Mouse (Mus musculus): ENCODE data around the gene Exoc1. TPM values are rescaled to one million over a fixed set of nuclear protein-coding genes. Genes with fewer than 3 reads are reported as not detected.

The Exoc1 gene
- 33.0 and 33.3 TPM in 2 replicates for polyA plus RNA-seq (2015; fragmentation: Nextera tagmentation; extraction: Ambion mirVana)

GRCm38 (mm10) chr5:76529040-76529703, at the start of gene Exoc1:
TSS of gene Exoc1 (plus strand) at chr5:76529311.
- Histone ChIP-seq H3K9me3 (replicated peaks) (no peaks in the 10 kb centered on the region), H3K4me1 (peaks cover 12% of the 10 kb centered on the region), H3K9ac (peak within 1 kb of the TSS; percentile 76), H3K27me3 (no peaks in the 10 kb centered on the region), H3K36me3 (peaks cover 13% of the 10 kb centered on the region), H3K4me2 (peak within 1 kb of the TSS; percentile 80), H3K27ac (peak within 1 kb of the TSS; percentile 94), H3K4me3 (replicated peaks) (peak within 1 kb of the TSS; percentile 91)
- peak; percentile 100 for ATAC-seq (replicated peaks; ENCODE audit: low FRiP score)
- WGBS = under 1% methylated on average over 39 of the region's 39 CpGs

GRCm38 (mm10) chr5:76483811-76484210, 45.3 kb upstream of the Exoc1 start, which contains the start of gene Gm7271:
TSS of gene Gm7271 (plus strand) at chr5:76484040.
- Histone ChIP-seq H3K4me1 (no peaks in the 10 kb centered on the region), H3K36me3 (no peaks in the 10 kb centered on the region), H3K4me2 (no peak within 1 kb of the TSS), H3K9ac (no peak within 1 kb of the TSS), H3K27me3 (0 out of 2 replicates have a peak, but pooled peaks cover 4% of the 10 kb centered on the region), H3K4me3 (replicated peaks) (no peak within 1 kb of the TSS), H3K9me3 (replicated peaks) (no peaks in the 10 kb centered on the region), H3K27ac (no peak within 1 kb of the TSS)
- ATAC-seq (replicated peaks; ENCODE audit: low FRiP score) = no peak
- 66% methylated on average over 5 of the region's 5 CpGs for WGBS

- no peaks in the 10 kb centered on the region for H3K36me3 ChIP-seq
Measured at GRCm38 (mm10) chr5:76495126-76495525, 34.0 kb upstream of the Exoc1 start.

GRCm38 (mm10) chr5:76522446-76522845, 6.7 kb upstream of the Exoc1 start:
- ATAC-seq (replicated peaks; ENCODE audit: low FRiP score) = no peak
- Histone ChIP-seq H3K9ac (no peak overlapping the region), H3K4me3 (replicated peaks) (no peak overlapping the region), H3K36me3 (no peaks in the 10 kb centered on the region), H3K27me3 (no peaks in the 10 kb centered on the region), H3K9me3 (replicated peaks) (no peaks in the 10 kb centered on the region), H3K4me2 (no peak overlapping the region), H3K27ac (no peak overlapping the region), H3K4me1 (no peaks in the 10 kb centered on the region)
- 79% methylated on average over 1 of the region's 1 CpGs for WGBS

More at GRCm38 (mm10) chr5:76495126-76495525, 34.0 kb upstream of the Exoc1 start:
- ATAC-seq (replicated peaks; ENCODE audit: low FRiP score) = no peak
- H3K27ac ChIP-seq = no peak overlapping the region
- no peaks in the 10 kb centered on the region for H3K27me3 ChIP-seq
- no peaks in the 10 kb centered on the region for H3K9me3 ChIP-seq (replicated peaks)
- H3K4me3 ChIP-seq (replicated peaks) = no peak overlapping the region
- WGBS = 74% methylated on average over 13 of the region's 13 CpGs
- H3K9ac ChIP-seq = no peak overlapping the region
- H3K4me2 ChIP-seq = no peak overlapping the region
- no peaks in the 10 kb centered on the region for H3K4me1 ChIP-seq

- no peak overlapping the region for H3K9ac ChIP-seq
- no peak overlapping the region for H3K27ac ChIP-seq
- H3K9me3 ChIP-seq (replicated peaks) = no peaks in the 10 kb centered on the region
- no peak for ATAC-seq (replicated peaks; ENCODE audit: low FRiP score)
- WGBS = 69% methylated on average over 5 of the region's 5 CpGs
- H3K36me3 ChIP-seq = no peaks in the 10 kb centered on the region
- H3K4me2 ChIP-seq = no peak overlapping the region
- H3K4me1 ChIP-seq = no peaks in the 10 kb centered on the region
- no peak overlapping the region for H3K4me3 ChIP-seq (replicated peaks)
- H3K27me3 ChIP-seq = no peaks in the 10 kb centered on the region
Measured at GRCm38 (mm10) chr5:76524623-76525022, 4.5 kb upstream of the Exoc1 start.

- no peaks in the 10 kb centered on the region for H3K9me3 ChIP-seq (replicated peaks)
- no peak overlapping the region for H3K9ac ChIP-seq
- ATAC-seq (replicated peaks; ENCODE audit: low FRiP score) = no peak
- no peak overlapping the region for H3K27ac ChIP-seq
- H3K27me3 ChIP-seq = no peaks in the 10 kb centered on the region
- H3K4me2 ChIP-seq = no peak overlapping the region
- WGBS = 55% methylated on average over 4 of the region's 4 CpGs
- H3K36me3 ChIP-seq = no peaks in the 10 kb centered on the region
- H3K4me3 ChIP-seq (replicated peaks) = no peak overlapping the region
- peaks cover 4% of the 10 kb centered on the region for H3K4me1 ChIP-seq
Measured at GRCm38 (mm10) chr5:76525066-76525465, 4.0 kb upstream of the Exoc1 start.

GRCm38 (mm10) chr5:76525829-76526228, 3.3 kb upstream of the Exoc1 start:
- Histone ChIP-seq H3K4me1 (peaks cover 9% of the 10 kb centered on the region), H3K27me3 (no peaks in the 10 kb centered on the region), H3K9ac (no peak overlapping the region), H3K27ac (no peak overlapping the region), H3K4me2 (no peak overlapping the region), H3K4me3 (replicated peaks) (no peak overlapping the region), H3K9me3 (replicated peaks) (no peaks in the 10 kb centered on the region), H3K36me3 (no peaks in the 10 kb centered on the region)
- no peak for ATAC-seq (replicated peaks; ENCODE audit: low FRiP score)
- WGBS = 43% methylated on average over 2 of the region's 2 CpGs

- Histone ChIP-seq H3K27ac (peak overlapping the region; percentile 94), H3K27me3 (no peaks in the 10 kb centered on the region), H3K4me2 (peak overlapping the region; percentile 80), H3K9me3 (replicated peaks) (no peaks in the 10 kb centered on the region), H3K4me1 (peaks cover 12% of the 10 kb centered on the region), H3K9ac (peak overlapping the region; percentile 76), H3K36me3 (peaks cover 17% of the 10 kb centered on the region), H3K4me3 (replicated peaks) (peak overlapping the region; percentile 91)
- peak; percentile 34 for ATAC-seq (replicated peaks; ENCODE audit: low FRiP score)
- 8% methylated on average over 9 of the region's 9 CpGs for WGBS
Measured at GRCm38 (mm10) chr5:76529704-76530066, 574 bp downstream of the Exoc1 start.

GRCm38 (mm10) chr5:76533186-76533585, 4.1 kb downstream of the Exoc1 start:
- H3K4me1 ChIP-seq = peaks cover 12% of the 10 kb centered on the region
- H3K9ac ChIP-seq = no peak overlapping the region
- no peak for ATAC-seq (replicated peaks; ENCODE audit: low FRiP score)
- no peak overlapping the region for H3K4me2 ChIP-seq
- H3K36me3 ChIP-seq = peaks cover 47% of the 10 kb centered on the region
- no peaks in the 10 kb centered on the region for H3K27me3 ChIP-seq
- WGBS = 84% methylated on average over 6 of the region's 6 CpGs
- no peak overlapping the region for H3K4me3 ChIP-seq (replicated peaks)
- H3K9me3 ChIP-seq (replicated peaks) = no peaks in the 10 kb centered on the region
- H3K27ac ChIP-seq = no peak overlapping the region

GRCm38 (mm10) chr5:76536231-76536630, 7.1 kb downstream of the Exoc1 start:
- Histone ChIP-seq H3K36me3 (peaks cover 65% of the 10 kb centered on the region), H3K27ac (no peak overlapping the region), H3K4me2 (no peak overlapping the region), H3K4me1 (0 out of 2 replicates have a peak, but pooled peaks cover 2% of the 10 kb centered on the region), H3K9ac (no peak overlapping the region), H3K9me3 (replicated peaks) (no peaks in the 10 kb centered on the region), H3K4me3 (replicated peaks) (no peak overlapping the region), H3K27me3 (no peaks in the 10 kb centered on the region)
- no peak for ATAC-seq (replicated peaks; ENCODE audit: low FRiP score)
- WGBS = 84% methylated on average over 1 of the region's 1 CpGs

GRCm38 (mm10) chr5:76537578-76537977, 8.5 kb downstream of the Exoc1 start:
- no peak overlapping the region for H3K4me3 ChIP-seq (replicated peaks)
- H3K4me1 ChIP-seq = no peaks in the 10 kb centered on the region
- ATAC-seq (replicated peaks; ENCODE audit: low FRiP score) = no peak
- H3K27me3 ChIP-seq = no peaks in the 10 kb centered on the region
- H3K27ac ChIP-seq = no peak overlapping the region
- peaks cover 72% of the 10 kb centered on the region for H3K36me3 ChIP-seq
- H3K9ac ChIP-seq = no peak overlapping the region
- H3K9me3 ChIP-seq (replicated peaks) = no peaks in the 10 kb centered on the region
- H3K4me2 ChIP-seq = no peak overlapping the region
- 93% methylated on average over 10 of the region's 10 CpGs for WGBS

GRCm38 (mm10) chr5:76540181-76540580, 11.1 kb downstream of the Exoc1 start:
- Histone ChIP-seq H3K27me3 (no peaks in the 10 kb centered on the region), H3K9me3 (replicated peaks) (no peaks in the 10 kb centered on the region), H3K27ac (no peak overlapping the region), H3K36me3 (peaks cover 80% of the 10 kb centered on the region), H3K4me1 (no peaks in the 10 kb centered on the region), H3K4me3 (replicated peaks) (no peak overlapping the region), H3K9ac (no peak overlapping the region), H3K4me2 (no peak overlapping the region)
- ATAC-seq (replicated peaks; ENCODE audit: low FRiP score) = no peak
- WGBS = 83% methylated on average over 8 of the region's 8 CpGs

GRCm38 (mm10) chr5:76540842-76541241, 11.7 kb downstream of the Exoc1 start:
- no peaks in the 10 kb centered on the region for H3K4me1 ChIP-seq
- H3K27ac ChIP-seq = no peak overlapping the region
- no peaks in the 10 kb centered on the region for H3K27me3 ChIP-seq
- H3K9me3 ChIP-seq (replicated peaks) = no peaks in the 10 kb centered on the region
- H3K4me2 ChIP-seq = no peak overlapping the region
- no peak for ATAC-seq (replicated peaks; ENCODE audit: low FRiP score)
- no peak overlapping the region for H3K4me3 ChIP-seq (replicated peaks)
- peaks cover 79% of the 10 kb centered on the region for H3K36me3 ChIP-seq
- H3K9ac ChIP-seq = no peak overlapping the region

Data from kidney, embryonic 15.5 days (tissue).